Mouse (Mus musculus) adrenal gland, adult 2 months (tissue): ENCODE measurements at regions not wholly inside any gene's neighbourhood (a gene's known extent, or its start where the extent isn't known, plus 50 kb on each side); places are given as distances from the start of the nearest gene placed in this dataset.
A peak's percentile ranks its signal among the peaks of the same experiment; 100 is the strongest.

ENCODE experiments used
- DNase-seq: peaks from one replicate; pipeline ENCODE4 v3.0.0; 2021

GRCm38 (mm10) chr15:52783940-52784339, 1100.8 kb upstream of the Gm7489 start:
- DNase-seq = no peak

GRCm38 (mm10) chr15:52785196-52785595, 1099.5 kb upstream of the Gm7489 start:
- peak; percentile 59 for DNase-seq

GRCm38 (mm10) chr15:52785976-52786375, 1098.7 kb upstream of the Gm7489 start:
- peak; percentile 51 for DNase-seq

- no peak for DNase-seq
These were observed 1079.1 kb upstream of the Gm7489 start for GRCm38 (mm10) chr15:52805479-52806199.

- peak; percentile 14 for DNase-seq
These were observed 1076.1 kb upstream of the Gm7489 start for GRCm38 (mm10) chr15:52808622-52809021.

- peak; percentile 72 for DNase-seq
These were observed 1063.9 kb upstream of the Gm7489 start for GRCm38 (mm10) chr15:52820796-52821195.

- no peak for DNase-seq
These were observed 1047.8 kb upstream of the Gm7489 start for GRCm38 (mm10) chr15:52836896-52837295.

GRCm38 (mm10) chr15:52848132-52848531, 1036.6 kb upstream of the Gm7489 start:
- DNase-seq = no peak

GRCm38 (mm10) chr15:52858682-52859081, 1026.0 kb upstream of the Gm7489 start:
- no peak for DNase-seq

GRCm38 (mm10) chr15:52863494-52863893, 1021.2 kb upstream of the Gm7489 start:
- DNase-seq = peak; percentile 13

GRCm38 (mm10) chr15:52892244-52892950, 992.3 kb upstream of the Gm7489 start:
- no peak for DNase-seq

- DNase-seq = peak; percentile 29
These were observed 986.6 kb upstream of the Gm7489 start for GRCm38 (mm10) chr15:52898107-52898506.

GRCm38 (mm10) chr15:52899403-52899802, 985.3 kb upstream of the Gm7489 start:
- no peak for DNase-seq

- DNase-seq = no peak
These were observed 984.9 kb upstream of the Gm7489 start for GRCm38 (mm10) chr15:52899822-52900221.

- no peak for DNase-seq
These were observed 979.5 kb upstream of the Gm7489 start for GRCm38 (mm10) chr15:52905231-52905630.

GRCm38 (mm10) chr15:52907217-52907616, 977.5 kb upstream of the Gm7489 start:
- no peak for DNase-seq

- DNase-seq = no peak
These were observed 962.4 kb upstream of the Gm7489 start for GRCm38 (mm10) chr15:52922277-52922676.

GRCm38 (mm10) chr15:52928408-52928807, 956.3 kb upstream of the Gm7489 start:
- DNase-seq = peak; percentile 79

GRCm38 (mm10) chr15:52937138-52937537, 947.6 kb upstream of the Gm7489 start:
- DNase-seq = no peak

GRCm38 (mm10) chr15:52944592-52944991, 940.1 kb upstream of the Gm7489 start:
- DNase-seq = no peak

GRCm38 (mm10) chr15:52948196-52948595, 936.5 kb upstream of the Gm7489 start:
- DNase-seq = peak; percentile 74

GRCm38 (mm10) chr15:52953480-52953879, 931.2 kb upstream of the Gm7489 start:
- DNase-seq = no peak

- DNase-seq = no peak
These were observed 929.8 kb upstream of the Gm7489 start for GRCm38 (mm10) chr15:52954715-52955593.
